Mouse (Mus musculus) thymus, adult 2 months (tissue): ENCODE results near the gene Taar6.

Experiments used
- CTCF ChIP-seq: fragments of 200-500 bp; IDR thresholded peaks from 2 replicates; pipeline ENCODE4 v1.5.1; 2012; ENCODE audit warnings: mild to moderate bottlenecking, control low read depth, low read length, moderate library complexity, borderline replicate concordance; ENCODE audit not compliant: control insufficient read depth, poor library complexity, insufficient read depth; ENCODE audit errors: extremely low read depth
- POLR2A ChIP-seq: fragments of 200-500 bp; IDR thresholded peaks from 2 replicates; pipeline ENCODE4 v1.6.1; 2012; ENCODE audit warnings: mild to moderate bottlenecking, low read length, control low read depth, moderate library complexity; ENCODE audit not compliant: control insufficient read depth, poor library complexity, insufficient read depth; ENCODE audit errors: extremely low read depth

- TF ChIP-seq POLR2A: no peak
- TF ChIP-seq CTCF: no peak
These were observed 43.0 kb downstream of the Taar6 start for GRCm38 (mm10) chr10:23942465-23942864.
